ENCODE assay signal across 9 mouse cellular contexts in genomic region chr5:129999097-129999496, GRCm38 (mm10). TPM values are rescaled to one million over a fixed set of nuclear protein-coding genes. Genes with fewer than 3 reads are reported as not detected.
A peak's percentile ranks its signal among the peaks of the same experiment; 100 is the strongest.
DNase-seq lines count a peak whose midpoint lies in the region; ATAC-seq and TF ChIP-seq lines count a peak whose summit lies in the region.
"Had no signal": no experiment of that assay in that cellular context is flagged by ENCODE, and none has a peak within 500 bp of the region (broad histone marks: within the 10 kb centered on the region; RNA-seq: fewer than 3 reads in every experiment).

No protein-coding gene starts in this region.

- H3K27me3 ChIP-seq in forebrain, embryonic 11.5 days (ENCODE audit: control insufficient read depth, insufficient read depth, low read length) = no peaks in the 10 kb centered on the region
- no peaks in the 10 kb centered on the region for H3K27me3 ChIP-seq in forebrain, embryonic 13.5 days
- no peaks in the 10 kb centered on the region for H3K27me3 ChIP-seq in lung, embryonic 14.5 days (ENCODE audit: insufficient read depth, low read length)
- H3K27me3 ChIP-seq: limb, embryonic 13.5 days had no signal

- H3K27ac ChIP-seq in forebrain, embryonic 11.5 days (ENCODE audit: low read depth, low read length) = no peak overlapping the region
- H3K27ac ChIP-seq in forebrain, embryonic 13.5 days = no peak overlapping the region
- H3K27ac ChIP-seq in cortical plate, adult 2 months (ENCODE audit: insufficient read depth, low read length) = no peak overlapping the region
- no peak overlapping the region for H3K27ac ChIP-seq in lung, embryonic 14.5 days (ENCODE audit: low read depth)
- H3K27ac ChIP-seq: limb, embryonic 13.5 days had no signal

- H3K4me2 ChIP-seq in forebrain, embryonic 11.5 days (ENCODE audit: low read depth, low read length, severe bottlenecking) = no peak overlapping the region
- no peak overlapping the region for H3K4me2 ChIP-seq in forebrain, embryonic 13.5 days
- no peak overlapping the region for H3K4me2 ChIP-seq in lung, embryonic 14.5 days
- H3K4me2 ChIP-seq: limb, embryonic 13.5 days had no signal

- 45% methylated on average over 4 of the region's 4 CpGs for WGBS in forebrain, embryonic 11.5 days
- 29% methylated on average over 4 of the region's 4 CpGs for WGBS in forebrain, embryonic 13.5 days
- WGBS in lung, embryonic 14.5 days = 23% methylated on average over 4 of the region's 4 CpGs

- DNase-seq in forebrain, embryonic 11.5 days (ENCODE audit: low spot score) = peak; percentile 69
- DNase-seq in urinary bladder, postnatal 14 days (ENCODE audit: low spot score) = peak; percentile 61
- no peak for DNase-seq in urinary bladder, postnatal 10 days (ENCODE audit: low spot score)
- DNase-seq in kidney, adult 8-10 months = peak; percentile 48 to 71
- peak; percentile 76 for DNase-seq in lung, embryonic 14.5 days
- peak; percentile 40 for DNase-seq in skeletal muscle tissue, adult 2 months (ENCODE audit: low read depth, low spot score)

- ATAC-seq in forebrain, embryonic 11.5 days (replicated peaks; ENCODE audit: low FRiP score) = no peak
- ATAC-seq in forebrain, embryonic 13.5 days = no peak
- no peak for ATAC-seq in lung, embryonic 14.5 days (ENCODE audit: insufficient read depth)

- peaks cover 5% of the 10 kb centered on the region; the same call in 1 of the 2 replicates for H3K4me1 ChIP-seq in forebrain, embryonic 11.5 days (replicated peaks; ENCODE audit: control insufficient read depth, insufficient read depth, low read length)
- H3K4me1 ChIP-seq in forebrain, embryonic 13.5 days = peaks cover 14% of the 10 kb centered on the region
- 0 out of 2 replicates have a peak, but pooled peaks cover 2% of the 10 kb centered on the region for H3K4me1 ChIP-seq in cortical plate, adult 2 months (ENCODE audit: control insufficient read depth, insufficient read depth, low read length)
- peaks cover 9% of the 10 kb centered on the region; the same call in 1 of the 2 replicates for H3K4me1 ChIP-seq in lung, embryonic 14.5 days (ENCODE audit: insufficient read depth)

- no peak for TF ChIP-seq POLR2A in cortical plate, adult 2 months (IDR thresholded peaks at IDR 0.05; ENCODE audit: extremely low read depth, insufficient read depth, low read length)

- H3K36me3 ChIP-seq in forebrain, embryonic 11.5 days (ENCODE audit: control insufficient read depth, insufficient read depth, low read length) = no peaks in the 10 kb centered on the region
- no peaks in the 10 kb centered on the region for H3K36me3 ChIP-seq in forebrain, embryonic 13.5 days (ENCODE audit: poor library complexity, severe bottlenecking)
- H3K36me3 ChIP-seq in lung, embryonic 14.5 days (ENCODE audit: insufficient read depth) = peaks cover 23% of the 10 kb centered on the region; the same call in 1 of the 2 replicates

- H3K4me3 ChIP-seq in forebrain, embryonic 11.5 days (ENCODE audit: low read depth, low read length) = no peak overlapping the region
- no peak overlapping the region for H3K4me3 ChIP-seq in forebrain, embryonic 13.5 days
- H3K4me3 ChIP-seq in cortical plate, adult 2 months (ENCODE audit: insufficient read depth, low read length) = no peak overlapping the region
- no peak overlapping the region for H3K4me3 ChIP-seq in lung, embryonic 14.5 days (ENCODE audit: low read depth, low read length)
- H3K4me3 ChIP-seq: limb, embryonic 13.5 days had no signal

- H3K9ac ChIP-seq in forebrain, embryonic 11.5 days (ENCODE audit: low read length) = no peak overlapping the region
- no peak overlapping the region for H3K9ac ChIP-seq in forebrain, embryonic 13.5 days
- no peak overlapping the region for H3K9ac ChIP-seq in lung, embryonic 14.5 days
- H3K9ac ChIP-seq: limb, embryonic 13.5 days had no signal

- TF ChIP-seq CTCF in cortical plate, adult 2 months (IDR thresholded peaks at IDR 0.05; ENCODE audit: extremely low read depth, insufficient read depth, low read length) = peak; percentile 93
- peak; percentile 87 for TF ChIP-seq CTCF in lung, embryonic 14.5 days (IDR thresholded peaks at IDR 0.05; ENCODE audit: low read depth)

- no peaks in the 10 kb centered on the region; the same call in 1 of the 2 replicates for H3K9me3 ChIP-seq in forebrain, embryonic 11.5 days (ENCODE audit: control insufficient read depth, low read length)
- no peaks in the 10 kb centered on the region for H3K9me3 ChIP-seq in forebrain, embryonic 13.5 days (replicated peaks)
- H3K9me3 ChIP-seq in lung, embryonic 14.5 days (ENCODE audit: low read depth, low read length) = no peaks in the 10 kb centered on the region
- H3K9me3 ChIP-seq: limb, embryonic 13.5 days had no signal

RNA-seq across cellular contexts. Expression of gene Gusb, which starts 3.8 kb away (rescaled TPM):
- polyA plus RNA-seq in forebrain, embryonic 11.5 days (2014; fragmentation: Nextera tagmentation; extraction: Ambion mirVana) = 26.7 and 29.9 TPM in 2 replicates
- polyA plus RNA-seq in forebrain, embryonic 13.5 days (2015; fragmentation: Nextera tagmentation; extraction: Ambion mirVana) = 15.9 and 16.6 TPM in 2 replicates
- polyA plus RNA-seq in cortical plate, adult 2 months (2012; rRNA removed) = 20.2 and 20.9 TPM in 2 replicates
- 77.4 and 83.0 TPM in 2 replicates for polyA plus RNA-seq in lung, embryonic 14.5 days (2014; fragmentation: Nextera tagmentation; extraction: Ambion mirVana)

RNA-seq across cellular contexts. Expression of gene Asl, which starts 29.9 kb away (rescaled TPM):
- polyA plus RNA-seq in forebrain, embryonic 11.5 days (2014; fragmentation: Nextera tagmentation; extraction: Ambion mirVana) = 27.0 and 33.4 TPM in 2 replicates
- polyA plus RNA-seq in forebrain, embryonic 13.5 days (2015; fragmentation: Nextera tagmentation; extraction: Ambion mirVana) = 23.3 and 28.6 TPM in 2 replicates
- polyA plus RNA-seq in cortical plate, adult 2 months (2012; rRNA removed) = 33.0 and 33.2 TPM in 2 replicates
- polyA plus RNA-seq in lung, embryonic 14.5 days (2014; fragmentation: Nextera tagmentation; extraction: Ambion mirVana) = 23.1 and 24.3 TPM in 2 replicates

RNA-seq across cellular contexts. Expression of gene Crcp, which starts 30.0 kb away (rescaled TPM):
- 36.4 and 39.0 TPM in 2 replicates for polyA plus RNA-seq in forebrain, embryonic 11.5 days (2014; fragmentation: Nextera tagmentation; extraction: Ambion mirVana)
- 67.0 and 77.0 TPM in 2 replicates for polyA plus RNA-seq in forebrain, embryonic 13.5 days (2015; fragmentation: Nextera tagmentation; extraction: Ambion mirVana)
- 41.3 and 44.5 TPM in 2 replicates for polyA plus RNA-seq in cortical plate, adult 2 months (2012; rRNA removed)
- polyA plus RNA-seq in lung, embryonic 14.5 days (2014; fragmentation: Nextera tagmentation; extraction: Ambion mirVana) = 27.5 and 28.3 TPM in 2 replicates

RNA-seq across cellular contexts. Expression of gene Vkorc1l1, which starts 57.3 kb away (rescaled TPM):
- polyA plus RNA-seq in forebrain, embryonic 11.5 days (2014; fragmentation: Nextera tagmentation; extraction: Ambion mirVana) = 32.1 and 35.7 TPM in 2 replicates
- 26.4 and 26.5 TPM in 2 replicates for polyA plus RNA-seq in forebrain, embryonic 13.5 days (2015; fragmentation: Nextera tagmentation; extraction: Ambion mirVana)
- 39.4 and 39.5 TPM in 2 replicates for polyA plus RNA-seq in cortical plate, adult 2 months (2012; rRNA removed)
- polyA plus RNA-seq in lung, embryonic 14.5 days (2014; fragmentation: Nextera tagmentation; extraction: Ambion mirVana) = 22.7 and 23.4 TPM in 2 replicates
